Mouse (Mus musculus): ENCODE measurements around the gene Olfr444. TPM values are rescaled to one million over a fixed set of nuclear protein-coding genes. Genes with fewer than 3 reads are reported as not detected.

Gene Olfr444
- total RNA-seq (2023) = not detected

DNA sequence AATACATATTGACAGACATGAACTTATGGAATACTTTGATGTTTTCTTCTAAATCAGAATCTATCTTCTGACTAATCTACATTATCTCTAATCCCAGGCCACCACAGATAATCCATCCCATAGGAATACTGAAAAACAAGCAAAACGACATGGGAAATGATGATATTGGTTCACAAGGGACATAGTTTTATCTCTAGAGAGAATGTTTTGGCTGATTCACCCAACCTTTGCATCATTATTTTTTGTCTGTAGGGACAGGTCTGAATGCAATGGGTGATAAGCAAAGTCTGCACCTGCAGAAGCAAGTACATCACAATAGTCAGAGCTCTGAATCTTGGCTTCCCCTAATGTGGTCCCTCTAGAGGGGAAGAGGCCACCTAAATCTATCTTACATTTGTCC lies at the start of gene Olfr444:
Olfr444 (plus strand) TSS at position 301 of the 400 bp plus-strand sequence.

DNA sequence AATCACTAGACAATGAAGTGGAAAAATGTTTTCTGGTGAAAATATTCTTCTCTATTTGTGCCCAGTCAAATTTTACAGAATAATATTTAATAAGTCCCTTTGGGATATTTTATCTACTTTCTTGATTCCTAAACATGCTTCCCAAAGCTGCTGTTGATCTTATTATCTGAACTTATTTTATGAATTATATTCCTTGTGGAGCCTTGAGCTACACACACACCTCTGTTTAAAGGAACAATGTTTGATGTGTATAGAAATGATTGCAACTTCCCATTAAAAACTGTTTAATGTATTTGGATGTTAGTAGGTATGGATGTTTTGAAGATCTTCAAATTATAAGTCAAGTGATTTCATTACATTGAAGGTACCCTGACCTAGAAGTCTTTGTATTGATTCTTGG lies 40.3 kb upstream of the Olfr444 start, which contains the start of gene Olfr447:
Olfr447 (plus strand) TSS at position 301 of the 400 bp plus-strand sequence.

DNA sequence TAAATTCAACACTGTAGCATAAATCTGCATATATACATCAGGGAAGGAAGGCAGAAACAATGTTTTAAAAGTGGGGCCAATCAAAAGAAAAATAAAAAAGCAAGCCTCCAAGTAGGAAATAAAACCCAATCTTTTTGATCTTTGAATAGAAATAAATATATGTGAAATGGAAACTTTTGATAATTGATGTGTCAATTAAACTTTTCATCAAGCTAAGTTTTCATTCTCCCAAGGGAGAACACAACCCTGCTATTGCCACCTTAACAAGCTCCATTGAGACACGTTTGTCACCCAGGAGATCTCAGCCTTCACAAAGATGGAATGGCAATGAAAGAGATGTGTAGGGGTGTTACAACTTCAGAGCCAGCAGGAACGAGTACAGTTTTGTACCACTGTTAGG lies 27.8 kb upstream of the Olfr444 start, which contains the start of gene Olfr446:
Olfr446 (plus strand) TSS at position 301 of the 400 bp plus-strand sequence.

Other genes starting within 250 kb of the Olfr444 start
- gene Tcaf1, start 239.0 kb upstream of the Olfr444 start, total RNA-seq (2023) = under 1 TPM in 1 of 2 experiments, not detected in 1; 0.15 TPM
- gene Olfr453, start 209.7 kb upstream of the Olfr444 start, total RNA-seq (2023) = not detected
- gene Olfr38, start 192.7 kb upstream of the Olfr444 start, total RNA-seq (2023) = not detected
- not detected for gene Olfr452, start 164.0 kb upstream of the Olfr444 start, total RNA-seq (2023)
- not detected for gene Olfr450, start 137.1 kb upstream of the Olfr444 start, total RNA-seq (2023)
- not detected for gene Olfr449, start 114.7 kb upstream of the Olfr444 start, total RNA-seq (2023)
- gene Olfr448, start 58.6 kb upstream of the Olfr444 start, total RNA-seq (2023) = not detected
- gene Olfr447, start 40.2 kb upstream of the Olfr444 start, total RNA-seq (2023) = not detected
- gene Olfr446, start 27.7 kb upstream of the Olfr444 start, total RNA-seq (2023) = not detected
- not detected for gene Olfr441, start 157.3 kb downstream of the Olfr444 start, total RNA-seq (2023)
- gene Olfr237-ps1, start 197.5 kb downstream of the Olfr444 start, total RNA-seq (2023) = not detected
- gene Olfr437, start 214.2 kb downstream of the Olfr444 start, total RNA-seq (2023) = not detected
- gene Olfr13, start 223.1 kb downstream of the Olfr444 start, total RNA-seq (2023) = not detected
- not detected for gene Olfr435, start 248.1 kb downstream of the Olfr444 start, total RNA-seq (2023)

All from neutrophil, adult 83 days (primary cell).